Mouse (Mus musculus) forebrain, embryonic 14.5 days (tissue): ENCODE results near the gene Phc3. TPM values are rescaled to one million over a fixed set of nuclear protein-coding genes. Genes with fewer than 3 reads are reported as not detected.
A peak's percentile ranks its signal among the peaks of the same experiment; 100 is the strongest.

ENCODE experiments used
- ATAC-seq: fragments of 200-750 bp; cut with Nextera tagmentation; 2 replicates; pipeline ENCODE4 v1.8.0; 2017; ENCODE audit warnings: mild to moderate bottlenecking, moderate library complexity
- DNase-seq: peaks from one replicate; pipeline ENCODE4 v3.0.0-alpha.2; 2015; ENCODE audit warnings: low spot score
- H3K27ac ChIP-seq: fragments of 300-500 bp; sonication (generic); 2 replicates; pipeline ENCODE4 v1.5.1; 2014; ENCODE audit warnings: low read depth, mild to moderate bottlenecking, control low read depth, low read length, moderate library complexity
- H3K27me3 ChIP-seq: fragments of 300-500 bp; sonication (generic); replicated peaks from 2 replicates; pipeline ENCODE4 v1.6.1; 2014; ENCODE audit warnings: low read length, control low read depth, mixed read lengths; ENCODE audit not compliant: control insufficient read depth, insufficient read depth
- H3K36me3 ChIP-seq: fragments of 300-500 bp; sonication (generic); 2 replicates; pipeline ENCODE4 v1.6.1; 2014; ENCODE audit warnings: low read length, control low read depth; ENCODE audit not compliant: control insufficient read depth, insufficient read depth
- H3K4me1 ChIP-seq: fragments of 300-500 bp; sonication (generic); 2 replicates; pipeline ENCODE4 v1.6.1; 2014; ENCODE audit warnings: antibody characterized with exemption, low read length, control low read depth; ENCODE audit not compliant: control insufficient read depth, insufficient read depth
- H3K4me2 ChIP-seq: fragments of 300-500 bp; sonication (generic); 2 replicates; pipeline ENCODE4 v1.6.1; 2014; ENCODE audit warnings: mild to moderate bottlenecking, control low read depth, low read length
- H3K4me3 ChIP-seq: fragments of 300-500 bp; sonication (generic); 2 replicates; pipeline ENCODE4 v1.5.1; 2014; ENCODE audit warnings: low read depth, low read length, control low read depth
- H3K9ac ChIP-seq: fragments of 300-500 bp; sonication (generic); 2 replicates; pipeline ENCODE4 v1.6.1; 2014; ENCODE audit warnings: mild to moderate bottlenecking, low read length, control low read depth, moderate library complexity
- H3K9me3 ChIP-seq: fragments of 300-500 bp; sonication (generic); replicated peaks from 2 replicates; pipeline ENCODE4 v1.6.1; 2016; ENCODE audit warnings: low read length, control low read depth, mixed read lengths; ENCODE audit not compliant: control insufficient read depth
- WGBS: fragments of 180-500 bp; shearing (Covaris S2); extraction: QIAGEN DNeasy Blood & Tissue Kit; methylation state at CpG from one replicate; pipeline ENCODE4 v1.1.7; 2014; 5-methylcytosine and 5-hydroxymethylcytosine counted together
- polyA plus RNA-seq: library from polyadenylated mRNA; unstranded; fragments of >200 nt; fragmentation: Nextera tagmentation; extraction: Ambion mirVana; gene quantifications from 2 replicates; pipeline ENCODE4 v1.2.1, GENCODE M21; 2014

Phc3 gene
- polyA plus RNA-seq, 1 experiment from 2014 or later = 4.8 TPM

GRCm38 (mm10) chr3:30917160-30917559, 52.1 kb downstream of the Phc3 start:
- DNase-seq (no peak), ATAC-seq (no peak)
- H3K27me3 ChIP-seq = no peaks in the 10 kb centered on the region
- 92% methylated on average over 4 of the region's 4 CpGs for WGBS
- H3K27ac ChIP-seq = no peak overlapping the region
- H3K9me3 ChIP-seq = no peaks in the 10 kb centered on the region
- no peak overlapping the region for H3K4me3 ChIP-seq
- H3K4me1 ChIP-seq = no peaks in the 10 kb centered on the region
- H3K9ac ChIP-seq = no peak overlapping the region
- H3K36me3 ChIP-seq = peaks cover 47% of the 10 kb centered on the region
- H3K4me2 ChIP-seq = no peak overlapping the region

GRCm38 (mm10) chr3:30904658-30905057, 64.6 kb downstream of the Phc3 start:
- H3K9me3 ChIP-seq = no peaks in the 10 kb centered on the region
- no peak overlapping the region for H3K9ac ChIP-seq
- no peaks in the 10 kb centered on the region for H3K4me1 ChIP-seq
- no peak overlapping the region for H3K4me2 ChIP-seq
- H3K27ac ChIP-seq = no peak overlapping the region
- DNase-seq = no peak
- ATAC-seq = no peak
- 87% methylated on average over 1 of the region's 1 CpGs for WGBS
- H3K4me3 ChIP-seq = no peak overlapping the region
- H3K27me3 ChIP-seq = no peaks in the 10 kb centered on the region
- H3K36me3 ChIP-seq = peaks cover 60% of the 10 kb centered on the region

- H3K4me1 ChIP-seq = no peaks in the 10 kb centered on the region
- peaks cover 41% of the 10 kb centered on the region for H3K36me3 ChIP-seq
- no peak overlapping the region for H3K27ac ChIP-seq
- H3K27me3 ChIP-seq = no peaks in the 10 kb centered on the region
- H3K4me3 ChIP-seq = no peak overlapping the region
- ATAC-seq = no peak
- no peaks in the 10 kb centered on the region for H3K9me3 ChIP-seq
- 98% methylated on average over 8 of the region's 8 CpGs for WGBS
- no peak for DNase-seq
- H3K9ac ChIP-seq = no peak overlapping the region
- H3K4me2 ChIP-seq = no peak overlapping the region
Observed at GRCm38 (mm10) chr3:30899407-30899806, 69.8 kb downstream of the Phc3 start.

- Histone ChIP-seq H3K27ac (no peak overlapping the region), H3K9ac (no peak overlapping the region), H3K27me3 (no peaks in the 10 kb centered on the region), H3K36me3 (peaks cover 27% of the 10 kb centered on the region), H3K4me1 (no peaks in the 10 kb centered on the region), H3K4me2 (no peak overlapping the region), H3K9me3 (no peaks in the 10 kb centered on the region), H3K4me3 (no peak overlapping the region)
- DNase-seq = no peak
- ATAC-seq = no peak
- WGBS = 59% methylated on average over 5 of the region's 5 CpGs
Observed at GRCm38 (mm10) chr3:30896721-30897120, 72.5 kb downstream of the Phc3 start.

GRCm38 (mm10) chr3:30889014-30889413, 80.2 kb downstream of the Phc3 start:
- Histone ChIP-seq H3K9me3 (no peaks in the 10 kb centered on the region), H3K27ac (no peak overlapping the region), H3K27me3 (no peaks in the 10 kb centered on the region), H3K36me3 (no peaks in the 10 kb centered on the region), H3K4me3 (no peak overlapping the region), H3K4me2 (no peak overlapping the region), H3K4me1 (0 out of 2 replicates have a peak, but pooled peaks cover 2% of the 10 kb centered on the region), H3K9ac (no peak overlapping the region)
- WGBS = 16% methylated on average over 1 of the region's 1 CpGs
- DNase-seq (peak; percentile 20), ATAC-seq (0 out of 2 replicates have a peak, but pooled peaks have one; percentile 20)

- 92% methylated on average over 3 of the region's 3 CpGs for WGBS
- Histone ChIP-seq H3K4me3 (no peak overlapping the region), H3K27me3 (no peaks in the 10 kb centered on the region), H3K4me2 (no peak overlapping the region), H3K9me3 (no peaks in the 10 kb centered on the region), H3K36me3 (no peaks in the 10 kb centered on the region), H3K9ac (no peak overlapping the region), H3K4me1 (0 out of 2 replicates have a peak, but pooled peaks cover 2% of the 10 kb centered on the region), H3K27ac (no peak overlapping the region)
- ATAC-seq (no peak), DNase-seq (no peak)
Observed at GRCm38 (mm10) chr3:30887449-30887848, 81.8 kb downstream of the Phc3 start.

GRCm38 (mm10) chr3:30876709-30877108, 92.5 kb downstream of the Phc3 start:
- H3K9me3 ChIP-seq = no peaks in the 10 kb centered on the region
- no peak overlapping the region for H3K4me3 ChIP-seq

GRCm38 (mm10) chr3:30869995-30870394, 99.2 kb downstream of the Phc3 start:
- no peaks in the 10 kb centered on the region for H3K27me3 ChIP-seq
- no peaks in the 10 kb centered on the region for H3K4me1 ChIP-seq
- H3K4me3 ChIP-seq = no peak overlapping the region
- H3K9me3 ChIP-seq = no peaks in the 10 kb centered on the region
- 79% methylated on average over 1 of the region's 1 CpGs for WGBS
- no peak overlapping the region for H3K4me2 ChIP-seq
- H3K9ac ChIP-seq = no peak overlapping the region
- DNase-seq (no peak), ATAC-seq (no peak)
- H3K27ac ChIP-seq = no peak overlapping the region
- H3K36me3 ChIP-seq = no peaks in the 10 kb centered on the region

More at GRCm38 (mm10) chr3:30876709-30877108, 92.5 kb downstream of the Phc3 start:
- Histone ChIP-seq H3K4me2 (no peak overlapping the region), H3K27ac (no peak overlapping the region), H3K36me3 (no peaks in the 10 kb centered on the region), H3K9ac (no peak overlapping the region), H3K27me3 (no peaks in the 10 kb centered on the region), H3K4me1 (no peaks in the 10 kb centered on the region)
- WGBS = 91% methylated on average over 6 of the region's 6 CpGs
- ATAC-seq = no peak
- no peak for DNase-seq

- ATAC-seq = no peak
- H3K4me3 ChIP-seq = no peak overlapping the region
- no peaks in the 10 kb centered on the region for H3K27me3 ChIP-seq
- no peak overlapping the region for H3K4me2 ChIP-seq
- H3K36me3 ChIP-seq = no peaks in the 10 kb centered on the region
- no peaks in the 10 kb centered on the region for H3K9me3 ChIP-seq
- no peak overlapping the region for H3K27ac ChIP-seq
- no peak overlapping the region for H3K9ac ChIP-seq
- H3K4me1 ChIP-seq = no peaks in the 10 kb centered on the region
- 78% methylated on average over 5 of the region's 5 CpGs for WGBS
- DNase-seq = no peak
Observed at GRCm38 (mm10) chr3:30868625-30869024, 100.6 kb downstream of the Phc3 start.
